ENCODE assay signal across 18 mouse cellular contexts in the genomic region with DNA sequence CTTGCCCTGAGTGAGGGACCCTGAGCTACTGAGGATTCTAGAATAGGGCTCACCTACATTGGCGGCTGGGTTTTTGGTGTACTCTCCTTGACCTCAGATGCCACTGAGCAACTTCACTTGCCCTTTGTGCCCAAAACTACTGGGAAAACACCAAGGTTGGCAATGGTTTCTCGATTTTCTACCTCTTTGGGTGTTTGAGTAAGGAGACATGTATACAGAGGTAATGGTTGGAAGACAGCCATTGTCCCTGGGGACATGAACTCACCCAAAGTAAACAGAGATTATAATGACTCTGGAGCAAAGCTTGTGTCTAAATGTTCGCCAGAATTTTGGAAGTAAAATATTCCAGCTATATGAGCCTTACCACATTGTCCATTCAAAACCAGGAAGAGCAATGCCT. TPM values are rescaled to one million over a fixed set of nuclear protein-coding genes. Genes with fewer than 3 reads are reported as not detected.
"Had no signal": no experiment of that assay in that cellular context is flagged by ENCODE, and none has a peak within 500 bp of the region (broad histone marks: within the 10 kb centered on the region; RNA-seq: fewer than 3 reads in every experiment).

No protein-coding gene starts in this region.

- H3K9me3 ChIP-seq: midbrain, embryonic 10.5 days; midbrain, embryonic 12.5 days; neural tube, embryonic 13.5 days; neural tube, embryonic 15.5 days; stomach, embryonic 15.5 days had no signal

- DNase-seq: lung, adult 18-20 months; lung, embryonic 14.5 days; lung, postnatal 10 days; lung, postnatal 4 days; midbrain, embryonic 14.5 days; right cerebral cortex, postnatal 14 days; thymus, adult 2 months; thymus, postnatal 25 days; thymus, postnatal 4 days had no signal

- H3K4me1 ChIP-seq: midbrain, embryonic 10.5 days; midbrain, embryonic 12.5 days; neural tube, embryonic 13.5 days; neural tube, embryonic 15.5 days; stomach, embryonic 15.5 days had no signal

- ATAC-seq: midbrain, embryonic 16.5 days had no signal

- H3K4me3 ChIP-seq: midbrain, embryonic 10.5 days; midbrain, embryonic 12.5 days; myocyte; neural tube, embryonic 13.5 days; neural tube, embryonic 15.5 days; stomach, embryonic 15.5 days had no signal

- H3K36me3 ChIP-seq: midbrain, embryonic 10.5 days; midbrain, embryonic 12.5 days; neural tube, embryonic 13.5 days; neural tube, embryonic 15.5 days; stomach, embryonic 15.5 days had no signal

- H3K27ac ChIP-seq: midbrain, embryonic 10.5 days; midbrain, embryonic 12.5 days; neural tube, embryonic 13.5 days; neural tube, embryonic 15.5 days; stomach, embryonic 15.5 days; stomach, postnatal 0 days had no signal

- H3K4me2 ChIP-seq: lung, embryonic 14.5 days; midbrain, embryonic 12.5 days; neural tube, embryonic 13.5 days; neural tube, embryonic 15.5 days; stomach, embryonic 15.5 days had no signal

- H3K27me3 ChIP-seq: midbrain, embryonic 12.5 days; neural tube, embryonic 13.5 days; neural tube, embryonic 15.5 days; stomach, embryonic 15.5 days had no signal

- H3K9ac ChIP-seq: lung, embryonic 14.5 days; midbrain, embryonic 12.5 days; neural tube, embryonic 13.5 days; neural tube, embryonic 15.5 days; stomach, embryonic 15.5 days had no signal

RNA-seq across cellular contexts. Expression of gene Slc5a1, which starts 19.6 kb away (rescaled TPM):
- polyA plus RNA-seq: midbrain, embryonic 10.5 days; midbrain, embryonic 12.5 days; midbrain, embryonic 14.5 days; myocyte; neural tube, embryonic 11.5 days; neural tube, embryonic 13.5 days had no signal
